Mouse (Mus musculus) embryonic facial prominence, embryonic 12.5 days (tissue): Measurements from ENCODE around the gene Nrap. TPM values are rescaled to one million over a fixed set of nuclear protein-coding genes. Genes with fewer than 3 reads are reported as not detected.

Experiments
- ATAC-seq: fragments of 200-750 bp; cut with Nextera tagmentation; 2 replicates; pipeline ENCODE4 v1.8.0; 2017; ENCODE audit not compliant: insufficient number of reproducible peaks, insufficient read depth, low FRiP score, low TSS enrichment
- H3K27ac ChIP-seq: fragments of 300-500 bp; sonication (generic); 2 replicates; pipeline ENCODE4 v1.5.1; 2016; ENCODE audit warnings: mild to moderate bottlenecking
- H3K27me3 ChIP-seq: fragments of 300-500 bp; sonication (generic); 2 replicates; pipeline ENCODE4 v1.6.1; 2016; ENCODE audit warnings: mild to moderate bottlenecking, moderate library complexity
- H3K36me3 ChIP-seq: fragments of 300-500 bp; sonication (generic); 2 replicates; pipeline ENCODE4 v1.6.1; 2016; ENCODE audit warnings: mild to moderate bottlenecking
- H3K4me1 ChIP-seq: fragments of 300-500 bp; sonication (generic); 2 replicates; pipeline ENCODE4 v1.6.1; 2016
- H3K4me2 ChIP-seq: fragments of 300-500 bp; sonication (generic); replicated peaks from 2 replicates; pipeline ENCODE4 v1.6.1; 2016; ENCODE audit warnings: mild to moderate bottlenecking, moderate library complexity
- H3K4me3 ChIP-seq: fragments of 300-500 bp; sonication (generic); 2 replicates; pipeline ENCODE4 v1.5.1; 2016; ENCODE audit warnings: mild to moderate bottlenecking
- H3K9ac ChIP-seq: fragments of 300-500 bp; sonication (generic); 2 replicates; pipeline ENCODE4 v1.6.1; 2016; ENCODE audit warnings: mild to moderate bottlenecking, moderate library complexity
- H3K9me3 ChIP-seq: fragments of 300-500 bp; sonication (generic); 2 replicates; pipeline ENCODE4 v1.6.1; 2016; ENCODE audit warnings: mild to moderate bottlenecking, moderate library complexity
- WGBS: fragments of 180-500 bp; shearing (Covaris S2); methylation state at CpG from one replicate; pipeline ENCODE4 v1.1.7; 2016; 5-methylcytosine and 5-hydroxymethylcytosine counted together
- polyA plus RNA-seq: library from polyadenylated mRNA; unstranded; fragments of >200 nt; fragmentation: Nextera tagmentation; extraction: Ambion mirVana; gene quantifications from 2 replicates; pipeline ENCODE4 v1.2.1, GENCODE M21; 2016

Gene Nrap
- polyA plus RNA-seq, 1 experiment from 2014 or later = 0.19 TPM

GRCm38 (mm10) chr19:56292335-56292734, 97.5 kb downstream of the Nrap start:
- H3K4me2 ChIP-seq = no peak overlapping the region
- no peaks in the 10 kb centered on the region for H3K36me3 ChIP-seq
- no peak overlapping the region for H3K27ac ChIP-seq
- 69% methylated on average over 9 of the region's 9 CpGs for WGBS
- no peaks in the 10 kb centered on the region for H3K9me3 ChIP-seq
- 0 out of 2 replicates have a peak, but pooled peaks cover 4% of the 10 kb centered on the region for H3K27me3 ChIP-seq
- H3K4me1 ChIP-seq = peaks cover 13% of the 10 kb centered on the region
- no peak overlapping the region for H3K4me3 ChIP-seq
- H3K9ac ChIP-seq = no peak overlapping the region
- ATAC-seq = no peak

GRCm38 (mm10) chr19:56291898-56292297, 97.9 kb downstream of the Nrap start:
- Histone ChIP-seq H3K27ac (no peak overlapping the region), H3K4me3 (no peak overlapping the region), H3K9me3 (no peaks in the 10 kb centered on the region), H3K4me1 (peaks cover 13% of the 10 kb centered on the region), H3K27me3 (0 out of 2 replicates have a peak, but pooled peaks cover 4% of the 10 kb centered on the region), H3K36me3 (no peaks in the 10 kb centered on the region), H3K9ac (no peak overlapping the region), H3K4me2 (no peak overlapping the region)
- no peak for ATAC-seq
- WGBS = 59% methylated on average over 6 of the region's 6 CpGs

- 78% methylated on average over 8 of the region's 8 CpGs for WGBS
- H3K27me3 ChIP-seq = no peaks in the 10 kb centered on the region
These were observed 100.2 kb downstream of the Nrap start for GRCm38 (mm10) chr19:56289642-56290041.

GRCm38 (mm10) chr19:56288436-56288835, 101.4 kb downstream of the Nrap start:
- H3K4me1 ChIP-seq = 0 out of 2 replicates have a peak, but pooled peaks cover 9% of the 10 kb centered on the region
- H3K36me3 ChIP-seq = no peaks in the 10 kb centered on the region
- no peak overlapping the region for H3K4me2 ChIP-seq
- H3K4me3 ChIP-seq = no peak overlapping the region
- ATAC-seq = no peak
- 84% methylated on average over 4 of the region's 4 CpGs for WGBS
- H3K9ac ChIP-seq = no peak overlapping the region
- no peaks in the 10 kb centered on the region for H3K9me3 ChIP-seq
- H3K27ac ChIP-seq = no peak overlapping the region
- no peaks in the 10 kb centered on the region for H3K27me3 ChIP-seq

More at GRCm38 (mm10) chr19:56289642-56290041, 100.2 kb downstream of the Nrap start:
- Histone ChIP-seq H3K27ac (no peak overlapping the region), H3K4me3 (no peak overlapping the region), H3K4me2 (no peak overlapping the region), H3K36me3 (no peaks in the 10 kb centered on the region), H3K9ac (no peak overlapping the region), H3K4me1 (peaks cover 9% of the 10 kb centered on the region; the same call in 1 of the 2 replicates), H3K9me3 (no peaks in the 10 kb centered on the region)
- no peak for ATAC-seq

GRCm38 (mm10) chr19:56287580-56288367, 102.1 kb downstream of the Nrap start:
- 77% methylated on average over 15 of the region's 15 CpGs for WGBS
- H3K9me3 ChIP-seq = no peaks in the 10 kb centered on the region
- 0 out of 2 replicates have a peak, but pooled peaks cover 9% of the 10 kb centered on the region for H3K4me1 ChIP-seq
- H3K9ac ChIP-seq = no peak overlapping the region
- no peaks in the 10 kb centered on the region for H3K27me3 ChIP-seq
- no peak overlapping the region for H3K27ac ChIP-seq
- no peak overlapping the region for H3K4me2 ChIP-seq
- H3K36me3 ChIP-seq = no peaks in the 10 kb centered on the region
- H3K4me3 ChIP-seq = no peak overlapping the region
- no peak for ATAC-seq

- Histone ChIP-seq H3K4me2 (no peak within 1 kb of the TSS), H3K4me1 (0 out of 2 replicates have a peak, but pooled peaks cover 8% of the 10 kb centered on the region), H3K9me3 (no peaks in the 10 kb centered on the region), H3K4me3 (no peak within 1 kb of the TSS), H3K9ac (no peak within 1 kb of the TSS), H3K27ac (no peak within 1 kb of the TSS), H3K27me3 (no peaks in the 10 kb centered on the region), H3K36me3 (no peaks in the 10 kb centered on the region)
- ATAC-seq = no peak
- 86% methylated on average over 7 of the region's 7 CpGs for WGBS
These were observed 103.0 kb downstream of the Nrap start, which contains the start of gene Habp2 for GRCm38 (mm10) chr19:56286866-56287265. Gene Habp2 (plus strand): TSS chr19:56287137.

- WGBS = 32% methylated on average over 4 of the region's 4 CpGs
- Histone ChIP-seq H3K4me1 (no peaks in the 10 kb centered on the region), H3K4me2 (no peak overlapping the region), H3K27ac (no peak overlapping the region), H3K27me3 (no peaks in the 10 kb centered on the region), H3K9ac (no peak overlapping the region), H3K9me3 (no peaks in the 10 kb centered on the region), H3K4me3 (no peak overlapping the region), H3K36me3 (no peaks in the 10 kb centered on the region)
- ATAC-seq = no peak
These were observed 104.6 kb downstream of the Nrap start for GRCm38 (mm10) chr19:56285222-56285621.

- no peak for ATAC-seq
These were observed 111.5 kb downstream of the Nrap start for GRCm38 (mm10) chr19:56278366-56278765.

GRCm38 (mm10) chr19:56277951-56278350, 111.9 kb downstream of the Nrap start:
- Histone ChIP-seq H3K36me3 (no peaks in the 10 kb centered on the region), H3K4me2 (no peak overlapping the region), H3K4me3 (no peak overlapping the region), H3K27ac (no peak overlapping the region), H3K27me3 (no peaks in the 10 kb centered on the region), H3K9me3 (no peaks in the 10 kb centered on the region), H3K9ac (no peak overlapping the region), H3K4me1 (no peaks in the 10 kb centered on the region)
- 85% methylated on average over 4 of the region's 4 CpGs for WGBS
- ATAC-seq = no peak

More at GRCm38 (mm10) chr19:56278366-56278765, 111.5 kb downstream of the Nrap start:
- H3K36me3 ChIP-seq = no peaks in the 10 kb centered on the region
- H3K4me1 ChIP-seq = no peaks in the 10 kb centered on the region
- H3K4me2 ChIP-seq = no peak overlapping the region
- H3K27me3 ChIP-seq = no peaks in the 10 kb centered on the region
- no peak overlapping the region for H3K4me3 ChIP-seq
- no peak overlapping the region for H3K9ac ChIP-seq
- H3K9me3 ChIP-seq = no peaks in the 10 kb centered on the region
- H3K27ac ChIP-seq = no peak overlapping the region
- WGBS = 79% methylated on average over 11 of the region's 11 CpGs

- Histone ChIP-seq H3K9me3 (no peaks in the 10 kb centered on the region), H3K4me1 (no peaks in the 10 kb centered on the region), H3K27me3 (no peaks in the 10 kb centered on the region), H3K4me2 (no peak overlapping the region), H3K4me3 (no peak overlapping the region), H3K9ac (no peak overlapping the region), H3K27ac (no peak overlapping the region), H3K36me3 (no peaks in the 10 kb centered on the region)
- 56% methylated on average over 3 of the region's 3 CpGs for WGBS
- ATAC-seq = no peak
These were observed 112.6 kb downstream of the Nrap start for GRCm38 (mm10) chr19:56277140-56277804.

GRCm38 (mm10) chr19:56272081-56272480, 117.8 kb downstream of the Nrap start:
- Histone ChIP-seq H3K27ac (no peak overlapping the region), H3K9me3 (no peaks in the 10 kb centered on the region), H3K27me3 (no peaks in the 10 kb centered on the region), H3K4me2 (no peak overlapping the region), H3K4me3 (no peak overlapping the region), H3K36me3 (no peaks in the 10 kb centered on the region), H3K9ac (no peak overlapping the region), H3K4me1 (no peaks in the 10 kb centered on the region)
- no peak for ATAC-seq
- 82% methylated on average over 8 of the region's 8 CpGs for WGBS
